Mouse (Mus musculus) myocyte (in vitro differentiated cells): Measurements from ENCODE around the gene Cela3b. TPM values are rescaled to one million over a fixed set of nuclear protein-coding genes. Genes with fewer than 3 reads are reported as not detected.
A peak's percentile ranks its signal among the peaks of the same experiment; 100 is the strongest.

ENCODE experiments used
- H3K27me3 ChIP-seq: one replicate; pipeline ENCODE4 v1.6.1; 2011; ENCODE audit not compliant: control insufficient read depth, insufficient read depth, insufficient read length
- H3K36me3 ChIP-seq: one replicate; pipeline ENCODE4 v1.6.1; 2011; ENCODE audit not compliant: control insufficient read depth, insufficient read depth
- H3K4me2 ChIP-seq: one replicate; pipeline ENCODE4 v1.6.1; 2011; ENCODE audit warnings: low read depth, control low read depth
- H3K4me3 ChIP-seq: one replicate; pipeline ENCODE4 v1.5.1; 2011; ENCODE audit warnings: mild to moderate bottlenecking, control low read depth, moderate library complexity
- H3K79me2 ChIP-seq: one replicate; pipeline ENCODE4 v1.6.1; 2011; ENCODE audit not compliant: control insufficient read depth, insufficient read depth
- H3ac ChIP-seq: one replicate; pipeline ENCODE4 v1.6.1; 2011; ENCODE audit not compliant: control insufficient read depth, insufficient read length
- CEBPB ChIP-seq: IDR thresholded peaks from 2 replicates; pipeline ENCODE4 v1.6.1; 2011; ENCODE audit warnings: mild to moderate bottlenecking, moderate library complexity; ENCODE audit not compliant: poor library complexity, insufficient read depth, severe bottlenecking
- E2F4 ChIP-seq: IDR thresholded peaks from one replicate; pipeline ENCODE4 v1.6.1; 2011; ENCODE audit warnings: mild to moderate bottlenecking, control low read depth, moderate library complexity; ENCODE audit not compliant: insufficient read depth
- MAX ChIP-seq: IDR thresholded peaks from one replicate; pipeline ENCODE4 v1.6.1; 2011; ENCODE audit warnings: low read depth, mild to moderate bottlenecking, control low read depth
- MYOD1 ChIP-seq, 3 experiments: IDR thresholded peaks; one replicate each; pipeline ENCODE4 v1.6.1; 2011; ENCODE audit warnings: control low read depth in 2 of 3, low read depth in 2 of 3, mild to moderate bottlenecking in 2 of 3, moderate library complexity in 1 of 3; ENCODE audit not compliant: insufficient read length in 2 of 3, control insufficient read depth in 1 of 3
- MYOG ChIP-seq, 3 experiments: IDR thresholded peaks; one replicate each; pipeline ENCODE4 v1.6.1; 2011; ENCODE audit warnings: control low read depth in 2 of 3, low read depth in 2 of 3, mild to moderate bottlenecking in 2 of 3; ENCODE audit not compliant: insufficient read length in 2 of 3, control insufficient read depth in 1 of 3, insufficient read depth in 1 of 3
- POLR2A ChIP-seq: IDR thresholded peaks from one replicate; pipeline ENCODE4 v1.6.1; 2011; ENCODE audit warnings: low read depth, mild to moderate bottlenecking, control low read depth, moderate library complexity; ENCODE audit not compliant: insufficient read length
- POLR2AphosphoS2 ChIP-seq: IDR thresholded peaks from one replicate; pipeline ENCODE4 v1.6.1; 2011; ENCODE audit warnings: low read depth, control low read depth; ENCODE audit not compliant: insufficient read length
- REST ChIP-seq: IDR thresholded peaks from one replicate; pipeline ENCODE4 v1.6.1; 2011; ENCODE audit warnings: mild to moderate bottlenecking, control low read depth, moderate library complexity; ENCODE audit not compliant: insufficient read depth, insufficient read length
- SRF ChIP-seq: IDR thresholded peaks from one replicate; pipeline ENCODE4 v1.6.1; 2011; ENCODE audit warnings: low read depth; ENCODE audit not compliant: control insufficient read depth, insufficient read length
- TCF12 ChIP-seq: IDR thresholded peaks from one replicate; pipeline ENCODE4 v1.6.1; 2011; ENCODE audit warnings: mild to moderate bottlenecking, control low read depth; ENCODE audit not compliant: poor library complexity, insufficient read depth, severe bottlenecking
- TCF3 ChIP-seq: IDR thresholded peaks from one replicate; pipeline ENCODE4 v1.6.1; 2011; ENCODE audit warnings: low read depth, control low read depth; ENCODE audit not compliant: insufficient read length
- USF1 ChIP-seq: IDR thresholded peaks from one replicate; pipeline ENCODE4 v1.6.1; 2011; ENCODE audit warnings: low read depth, mild to moderate bottlenecking, control low read depth, moderate library complexity
- polyA plus RNA-seq: library from polyadenylated mRNA; unstranded; fragments of >200 nt; fragmentation: generic; extraction: Trizol; gene quantifications from one replicate; pipeline ENCODE4 v1.2.1, GENCODE M21; 2012; ENCODE audit warnings: missing spikeins

Gene Cela3b
- polyA plus RNA-seq, 1 experiment: 0.38 TPM

- H3ac ChIP-seq: no peak overlapping the region
- H3K4me2 ChIP-seq: no peak overlapping the region
- no peak for TF ChIP-seq SRF
- TF ChIP-seq MAX: no peak
- TF ChIP-seq MYOG (IDR thresholded peaks at IDR 0.05; ENCODE audit: control insufficient read depth in 1 of 3, insufficient read depth in 1 of 3, insufficient read length in 2 of 3, low read depth in 2 of 3): no peak
- no peak for TF ChIP-seq TCF12
- TF ChIP-seq E2F4: no peak
- TF ChIP-seq CEBPB: no peak
- no peak for TF ChIP-seq TCF3
Observed at GRCm38 (mm10) chr4:137461981-137462690, 31.8 kb upstream of the Cela3b start.

GRCm38 (mm10) chr4:137461217-137461616, 30.9 kb upstream of the Cela3b start:
- Histone ChIP-seq H3K4me2 (no peak overlapping the region), H3ac (no peak overlapping the region), H3K36me3 (no peaks in the 10 kb centered on the region), H3K27me3 (no peaks in the 10 kb centered on the region), H3K79me2 (no peaks in the 10 kb centered on the region), H3K4me3 (no peak overlapping the region)
- TF ChIP-seq POLR2A: no peak
- no peak for TF ChIP-seq SRF

More at GRCm38 (mm10) chr4:137461981-137462690, 31.8 kb upstream of the Cela3b start:
- Histone ChIP-seq H3K4me3 (no peak overlapping the region), H3K36me3 (no peaks in the 10 kb centered on the region), H3K27me3 (no peaks in the 10 kb centered on the region), H3K79me2 (no peaks in the 10 kb centered on the region)

DNA sequence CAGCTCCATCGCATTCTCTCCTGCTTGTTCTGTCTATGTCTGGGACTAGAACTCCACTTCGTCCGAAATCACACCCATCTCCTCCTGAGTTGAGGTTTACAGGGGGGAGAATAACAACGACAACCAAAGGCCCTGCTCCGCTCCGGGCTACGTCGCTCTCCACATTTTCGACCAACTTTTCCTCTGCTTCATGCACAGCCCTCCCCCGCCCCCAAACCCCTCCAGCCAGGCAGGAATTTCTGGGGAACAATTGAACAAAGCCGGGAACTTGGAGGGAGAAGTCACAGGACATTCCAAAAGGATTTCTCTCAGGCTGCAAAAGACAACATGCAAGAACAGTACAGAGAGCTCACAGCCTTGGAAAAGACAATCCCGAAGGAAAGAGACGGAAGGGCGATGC, 30.3 kb upstream of the Cela3b start:
- no peak overlapping the region for H3ac ChIP-seq
- H3K4me2 ChIP-seq: no peak overlapping the region
- H3K27me3 ChIP-seq: no peaks in the 10 kb centered on the region
- TF ChIP-seq CEBPB: no peak
- TF ChIP-seq SRF: no peak
- TF ChIP-seq MYOG (IDR thresholded peaks at IDR 0.05; ENCODE audit: control insufficient read depth in 1 of 3, insufficient read depth in 1 of 3, insufficient read length in 2 of 3, low read depth in 2 of 3): no peak
- no peak for TF ChIP-seq MYOD1 (IDR thresholded peaks at IDR 0.05; ENCODE audit: control insufficient read depth in 1 of 3, insufficient read length in 2 of 3, low read depth in 2 of 3)
- no peak for TF ChIP-seq TCF12
- TF ChIP-seq USF1: no peak
- TF ChIP-seq TCF3: no peak
- no peak for TF ChIP-seq POLR2AphosphoS2
- TF ChIP-seq REST: no peak
- no peak for TF ChIP-seq E2F4
- TF ChIP-seq MAX: no peak
- no peak overlapping the region for H3K4me3 ChIP-seq
- no peaks in the 10 kb centered on the region for H3K79me2 ChIP-seq
- no peaks in the 10 kb centered on the region for H3K36me3 ChIP-seq

DNA sequence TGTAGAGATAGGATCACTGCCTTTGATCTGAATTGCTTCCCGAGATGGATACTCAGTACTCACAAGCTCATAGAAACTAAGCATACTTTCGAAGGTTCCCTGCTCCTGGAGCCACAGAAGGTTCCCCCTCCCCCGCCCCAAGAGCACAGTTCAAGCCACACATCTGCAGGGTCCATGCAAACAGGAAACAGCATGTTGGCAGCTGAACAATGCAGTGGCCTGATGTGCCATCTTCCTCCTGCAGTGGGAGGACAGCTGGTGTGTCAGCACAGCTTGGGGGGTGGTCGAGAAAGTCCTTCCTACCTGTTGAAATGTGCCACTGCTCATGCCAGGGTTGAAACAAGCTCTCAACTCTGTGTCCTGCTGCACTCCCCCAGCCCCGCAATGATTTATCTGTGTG, 28.5 kb upstream of the Cela3b start:
- Histone ChIP-seq H3K4me3 (no peak overlapping the region), H3K79me2 (no peaks in the 10 kb centered on the region), H3K4me2 (no peak overlapping the region), H3K27me3 (no peaks in the 10 kb centered on the region), H3K36me3 (no peaks in the 10 kb centered on the region), H3ac (no peak overlapping the region)
- TF ChIP-seq MYOG (IDR thresholded peaks at IDR 0.05; ENCODE audit: control insufficient read depth in 1 of 3, insufficient read depth in 1 of 3, insufficient read length in 2 of 3, low read depth in 2 of 3): no peak
- TF ChIP-seq MYOD1 (IDR thresholded peaks at IDR 0.05; ENCODE audit: control insufficient read depth in 1 of 3, insufficient read length in 2 of 3, low read depth in 2 of 3): peak in 1 of 3 experiments; percentile 28

DNA sequence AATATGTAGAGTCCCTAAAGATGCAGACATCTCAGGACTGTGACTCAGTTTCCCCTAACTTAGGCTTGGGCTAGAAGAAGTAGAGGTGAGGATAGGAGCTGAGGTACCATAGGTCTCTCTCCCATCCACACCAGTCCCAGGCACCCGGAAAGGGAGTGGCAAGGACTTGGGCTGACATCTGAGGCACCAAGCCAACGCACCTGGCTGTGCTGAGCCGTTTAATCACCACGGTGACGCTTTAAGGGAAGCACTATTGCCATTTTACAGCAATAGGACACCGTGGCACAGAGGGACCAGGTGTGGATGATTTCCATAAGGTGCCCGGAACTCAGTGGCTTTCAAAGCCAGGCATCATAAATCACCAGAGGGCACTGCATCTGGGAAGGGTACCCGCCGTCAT, 28.0 kb upstream of the Cela3b start:
- no peak overlapping the region for H3K4me2 ChIP-seq
- no peak for TF ChIP-seq POLR2AphosphoS2
- TF ChIP-seq MYOD1 (IDR thresholded peaks at IDR 0.05; ENCODE audit: control insufficient read depth in 1 of 3, insufficient read length in 2 of 3, low read depth in 2 of 3): peak in 1 of 3 experiments; percentile 18
- H3K36me3 ChIP-seq: no peaks in the 10 kb centered on the region
- H3K27me3 ChIP-seq: no peaks in the 10 kb centered on the region
- no peak overlapping the region for H3K4me3 ChIP-seq
- H3K79me2 ChIP-seq: no peaks in the 10 kb centered on the region
- H3ac ChIP-seq: no peak overlapping the region

DNA sequence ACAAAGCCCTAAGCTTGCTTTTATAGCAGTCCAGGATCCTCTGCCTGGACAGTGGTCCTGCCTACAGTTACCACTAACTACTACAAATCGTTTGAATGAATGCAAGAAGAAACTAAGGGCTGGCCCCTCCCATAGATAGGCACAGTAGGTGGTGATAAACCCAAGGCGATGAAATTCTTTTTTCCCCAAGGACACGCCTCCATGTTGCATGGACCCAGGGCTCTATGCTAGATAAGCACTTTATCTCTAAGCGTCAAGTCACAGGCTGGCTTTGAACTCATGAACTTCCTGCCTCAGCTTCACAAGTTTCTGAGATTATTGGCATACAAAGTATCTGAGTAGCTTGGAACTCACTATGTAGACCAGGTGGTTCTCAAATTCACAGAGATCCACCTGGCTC, 27.0 kb upstream of the Cela3b start:
- no peak overlapping the region for H3K4me3 ChIP-seq
- no peaks in the 10 kb centered on the region for H3K36me3 ChIP-seq
- H3K4me2 ChIP-seq: no peak overlapping the region
- TF ChIP-seq MAX (no peak), REST (no peak), E2F4 (no peak), MYOD1 (IDR thresholded peaks at IDR 0.05; ENCODE audit: control insufficient read depth in 1 of 3, insufficient read length in 2 of 3, low read depth in 2 of 3) (no peak), MYOG (IDR thresholded peaks at IDR 0.05; ENCODE audit: control insufficient read depth in 1 of 3, insufficient read depth in 1 of 3, insufficient read length in 2 of 3, low read depth in 2 of 3) (no peak), POLR2AphosphoS2 (no peak), POLR2A (no peak), SRF (no peak), CEBPB (no peak), TCF3 (no peak)
- no peaks in the 10 kb centered on the region for H3K27me3 ChIP-seq
- no peaks in the 10 kb centered on the region for H3K79me2 ChIP-seq
- H3ac ChIP-seq: no peak overlapping the region
